In genomic region chr19:28721834-28722233, GRCm38 (mm10) we compare ENCODE assay signal across 14 mouse cellular contexts.
"Had no signal": no experiment of that assay in that cellular context is flagged by ENCODE, and none has a peak within 500 bp of the region (broad histone marks: within the 10 kb centered on the region; RNA-seq: fewer than 3 reads in every experiment).

No protein-coding gene starts in this region.

- H3K9ac ChIP-seq: limb, embryonic 12.5 days; liver, embryonic 13.5 days; liver, postnatal 0 days; lung, embryonic 15.5 days; stomach, embryonic 15.5 days had no signal

- H3K36me3 ChIP-seq: limb, embryonic 12.5 days; liver, embryonic 13.5 days; lung, embryonic 15.5 days; stomach, embryonic 15.5 days had no signal

- H3K27ac ChIP-seq: limb, embryonic 12.5 days; liver, embryonic 13.5 days; lung, embryonic 15.5 days; macrophage; stomach, embryonic 15.5 days had no signal

- H3K4me1 ChIP-seq: limb, embryonic 12.5 days; liver, embryonic 13.5 days; lung, embryonic 15.5 days; megakaryocyte, embryonic 14.5 days; stomach, embryonic 15.5 days had no signal

- H3K4me3 ChIP-seq: limb, embryonic 12.5 days; liver, embryonic 13.5 days; lung, embryonic 15.5 days; megakaryocyte, embryonic 14.5 days; stomach, embryonic 15.5 days had no signal

- H3K4me2 ChIP-seq: limb, embryonic 12.5 days; liver, embryonic 13.5 days; lung, embryonic 15.5 days; midbrain, embryonic 11.5 days; stomach, embryonic 15.5 days had no signal

- H3K27me3 ChIP-seq: limb, embryonic 12.5 days; liver, embryonic 13.5 days; lung, embryonic 15.5 days; stomach, embryonic 15.5 days had no signal

- ATAC-seq: liver, postnatal 0 days; midbrain, embryonic 16.5 days had no signal

- H3K9me3 ChIP-seq: limb, embryonic 12.5 days; liver, embryonic 13.5 days; lung, embryonic 15.5 days; stomach, embryonic 15.5 days had no signal

- DNase-seq: kidney, adult 18-20 months; kidney, postnatal 10 days; liver; liver, embryonic 13.5 days; liver, postnatal 0 days; lung, postnatal 14 days; thymus, postnatal 4 days had no signal
